Mouse (Mus musculus): ENCODE measurements around the gene Cltc.
"Not testable (repeated sequence)": the region's sequence is repeated elsewhere in the genome, so short reads cannot be mapped to it uniquely, and the experiment has no call there.

Cltc gene

DNA sequence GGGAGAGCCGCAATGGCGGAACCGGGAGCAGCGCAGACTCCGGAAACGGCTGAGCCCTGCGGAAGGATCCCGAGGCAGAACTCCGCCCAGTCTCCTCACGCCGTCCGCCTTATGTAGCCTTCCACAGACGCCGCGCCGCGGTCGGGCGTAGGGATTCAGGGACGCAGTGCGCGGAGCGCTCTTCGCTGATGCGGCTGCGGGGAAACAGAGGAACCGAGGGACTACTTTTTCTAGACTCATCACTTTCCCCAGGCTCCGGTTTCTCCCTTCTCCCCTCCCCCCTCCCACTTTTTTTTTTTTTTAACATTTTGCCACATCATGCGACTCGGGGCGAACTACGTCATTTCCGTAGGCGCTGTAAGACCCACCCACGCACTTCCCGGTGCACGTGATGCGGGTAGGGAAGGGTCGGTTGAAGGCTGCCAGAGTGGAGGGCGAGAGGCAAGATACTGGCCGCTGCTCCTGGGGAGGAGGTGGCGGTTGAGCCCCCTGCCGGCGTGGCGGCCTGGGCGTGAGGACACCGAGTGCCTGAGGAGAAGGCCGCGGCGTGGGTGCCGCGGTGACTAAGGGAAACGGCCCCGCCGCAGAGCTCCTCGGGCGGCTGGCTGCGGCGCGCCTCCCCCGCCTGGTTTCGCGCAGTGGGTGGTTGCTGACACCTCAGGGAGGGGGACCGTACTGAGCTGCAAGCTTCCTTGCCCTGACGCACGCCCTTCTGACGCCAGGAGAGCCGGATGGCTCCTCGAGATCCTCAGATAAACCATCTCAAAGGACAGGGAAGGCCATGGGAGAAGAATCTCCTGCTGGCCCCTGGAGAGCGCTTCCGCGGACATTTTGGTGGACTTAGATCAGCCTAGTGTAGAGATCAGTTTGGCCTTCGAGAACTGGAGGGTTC, at the start of gene Cltc:
Cltc (minus strand) TSS at position 86 of the 892 bp plus-strand sequence.
- in situ Hi-C loops (cut with MboI, MseI): no loop called here

GRCm38 (mm10) chr11:86807001-86807477, 49.7 kb upstream of the Cltc start:
- in situ Hi-C loops (cut with MboI, MseI): no loop called here

DNA sequence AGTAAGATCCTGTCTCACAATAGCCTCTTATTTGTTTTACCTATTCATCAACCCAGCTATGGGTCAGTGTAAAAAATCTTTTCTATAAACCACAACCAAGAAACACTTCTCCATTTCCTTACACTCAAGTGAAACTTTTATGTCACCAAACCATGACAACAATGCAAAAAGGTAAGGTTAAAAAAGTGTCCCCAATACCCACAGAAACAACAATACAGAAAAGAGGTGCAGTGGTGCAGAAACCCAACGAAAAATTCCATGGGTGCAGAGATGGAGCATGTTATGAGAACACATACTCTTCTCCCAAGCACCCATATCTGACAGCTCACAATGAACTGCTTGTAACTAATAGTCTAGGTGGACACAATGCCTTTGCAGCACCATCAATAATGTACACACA, 36.8 kb upstream of the Cltc start:
- in situ Hi-C loops (cut with MboI, MseI): no loop called here

DNA sequence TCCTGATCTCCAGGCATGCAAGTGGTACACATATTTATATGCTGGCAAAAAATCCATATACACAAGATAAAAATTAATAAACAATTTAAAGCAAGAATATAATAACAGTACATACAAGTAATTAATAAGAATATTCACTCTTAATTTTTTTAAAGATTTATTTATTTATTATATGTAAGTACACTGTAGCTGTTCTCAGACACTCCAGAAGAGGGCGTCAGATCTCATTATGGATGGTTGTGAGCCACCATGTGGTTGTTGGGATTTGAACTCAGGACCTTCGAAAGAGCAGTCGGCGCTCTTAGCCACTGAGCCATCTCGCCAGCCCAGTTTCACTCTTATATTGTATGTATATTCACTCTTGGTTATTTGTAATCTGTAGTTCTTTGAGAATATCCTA, 30.1 kb upstream of the Cltc start:
- in situ Hi-C loops (cut with MboI, MseI): not testable (repeated sequence)

- in situ Hi-C loops (cut with MboI, MseI): no loop called here
Observed at GRCm38 (mm10) chr11:86785767-86786166, 28.4 kb upstream of the Cltc start.

DNA sequence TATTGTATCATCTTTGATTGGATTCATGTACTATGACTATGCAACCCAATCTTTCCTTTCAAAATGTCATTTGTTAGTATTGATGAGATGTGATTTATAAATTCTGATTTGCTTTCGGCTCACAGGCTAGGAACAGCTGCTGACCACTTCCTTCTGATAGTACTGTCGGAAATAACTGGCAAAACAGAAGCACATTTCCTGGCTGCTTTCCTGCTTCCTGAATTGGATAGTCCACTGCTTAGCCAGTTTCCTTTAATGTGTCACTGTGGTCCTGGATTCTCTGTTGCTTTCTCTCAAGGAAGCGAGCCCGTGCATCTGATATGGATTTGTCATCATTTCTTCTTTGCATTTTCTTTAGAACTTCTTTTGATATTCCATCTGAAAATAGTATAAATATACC, 12.5 kb upstream of the Cltc start:
- in situ Hi-C loops (cut with MboI, MseI): no loop called here

DNA sequence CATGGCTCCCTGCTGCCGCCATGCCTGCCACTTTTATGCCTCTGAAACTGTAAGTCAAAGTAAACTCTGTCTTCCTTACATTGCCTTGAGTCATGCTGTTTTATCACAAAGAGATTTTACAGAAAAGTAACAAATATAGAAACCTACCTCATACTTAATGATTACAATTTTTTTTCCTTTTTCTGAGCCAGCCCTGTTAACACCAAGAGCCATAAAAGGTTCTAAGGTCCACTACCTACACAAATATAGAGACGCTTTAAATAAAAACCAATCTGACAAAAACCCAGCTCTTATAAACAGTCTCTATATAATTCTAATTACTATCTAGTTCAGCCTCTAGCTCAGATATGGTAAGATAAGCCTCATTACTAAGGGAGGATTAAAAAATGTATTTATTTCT, 7.1 kb upstream of the Cltc start:
- in situ Hi-C loops (cut with MboI, MseI): no loop called here

GRCm38 (mm10) chr11:86763127-86763526, 5.8 kb upstream of the Cltc start:
- in situ Hi-C loops (cut with MboI, MseI): not testable (repeated sequence)

- in situ Hi-C loops (cut with MboI, MseI): no loop called here
Observed at GRCm38 (mm10) chr11:86760357-86760756, 3.0 kb upstream of the Cltc start.

DNA sequence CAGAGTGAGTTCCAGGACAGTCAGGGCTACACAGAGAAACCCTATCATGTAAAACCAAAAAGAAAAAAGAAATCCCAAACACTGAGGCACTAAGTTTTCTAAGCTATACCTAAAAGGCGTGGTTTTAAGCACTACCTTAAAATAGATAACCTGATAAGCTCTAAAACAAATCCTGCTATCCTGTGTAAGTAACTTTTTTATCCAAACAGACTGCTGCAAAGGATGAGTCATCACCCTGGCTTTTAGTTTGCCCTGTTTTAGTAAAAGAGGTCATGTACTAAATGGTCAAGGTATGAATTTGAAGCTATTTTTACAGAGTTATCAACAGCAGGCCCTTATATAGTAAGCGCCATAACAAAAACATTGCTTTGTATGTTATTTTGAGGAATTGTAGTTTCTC, 2.5 kb upstream of the Cltc start:
- in situ Hi-C loops (cut with MboI, MseI): no loop called here

GRCm38 (mm10) chr11:86759226-86759625, 1.9 kb upstream of the Cltc start:
- in situ Hi-C loops (cut with MboI, MseI): no loop called here

- in situ Hi-C loops (cut with MboI, MseI): no loop called here
Observed at GRCm38 (mm10) chr11:86758559-86758958, 1.2 kb upstream of the Cltc start.

GRCm38 (mm10) chr11:86757142-86757479, 254 bp downstream of the Cltc start:
- in situ Hi-C loops (cut with MboI, MseI): no loop called here

- in situ Hi-C loops (cut with MboI, MseI): no loop called here
Observed at GRCm38 (mm10) chr11:86756156-86757141, 916 bp downstream of the Cltc start.

- in situ Hi-C loops (cut with MboI, MseI): no loop called here
Observed at GRCm38 (mm10) chr11:86752404-86752803, 5.0 kb downstream of the Cltc start.

- in situ Hi-C loops (cut with MboI, MseI): no loop called here
Observed at GRCm38 (mm10) chr11:86751010-86751409, 6.4 kb downstream of the Cltc start.

DNA sequence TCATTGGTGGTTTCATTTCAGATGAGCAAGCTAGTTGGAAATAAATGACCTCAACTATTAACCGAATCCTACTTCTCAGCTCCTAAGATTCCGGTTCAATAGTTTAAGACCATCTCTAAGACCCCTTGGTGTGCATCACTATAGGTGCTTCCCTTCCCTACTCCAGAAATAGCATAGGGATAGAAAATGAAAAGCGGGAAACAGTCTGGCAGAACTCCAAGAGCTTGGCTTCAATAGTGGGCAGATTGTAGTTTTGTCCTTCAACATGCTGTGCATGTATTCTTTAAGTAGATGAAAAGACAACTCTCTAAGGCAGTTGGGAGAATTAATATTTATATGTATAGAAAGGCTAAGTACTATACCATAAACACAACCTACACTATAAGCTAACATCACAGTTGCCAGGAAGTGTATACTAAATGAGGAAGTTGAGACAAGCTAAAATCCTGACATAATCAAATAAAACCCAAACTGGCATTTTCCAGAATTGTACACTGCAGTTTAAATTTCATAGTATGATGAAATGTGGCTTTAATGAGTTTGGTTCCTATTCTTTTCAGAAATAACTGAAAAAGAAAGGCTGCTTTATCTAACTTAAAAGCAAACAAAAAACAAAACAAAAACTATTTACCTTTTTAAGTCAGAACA, 7.5 kb downstream of the Cltc start:
- in situ Hi-C loops (cut with MboI, MseI): no loop called here

- in situ Hi-C loops (cut with MboI, MseI): no loop called here
Observed at GRCm38 (mm10) chr11:86745634-86746404, 11.5 kb downstream of the Cltc start.

- in situ Hi-C loops (cut with MboI, MseI): no loop called here
Observed at GRCm38 (mm10) chr11:86742605-86743004, 14.8 kb downstream of the Cltc start.

GRCm38 (mm10) chr11:86741505-86741904, 15.9 kb downstream of the Cltc start:
- in situ Hi-C loops (cut with MboI, MseI): no loop called here

DNA sequence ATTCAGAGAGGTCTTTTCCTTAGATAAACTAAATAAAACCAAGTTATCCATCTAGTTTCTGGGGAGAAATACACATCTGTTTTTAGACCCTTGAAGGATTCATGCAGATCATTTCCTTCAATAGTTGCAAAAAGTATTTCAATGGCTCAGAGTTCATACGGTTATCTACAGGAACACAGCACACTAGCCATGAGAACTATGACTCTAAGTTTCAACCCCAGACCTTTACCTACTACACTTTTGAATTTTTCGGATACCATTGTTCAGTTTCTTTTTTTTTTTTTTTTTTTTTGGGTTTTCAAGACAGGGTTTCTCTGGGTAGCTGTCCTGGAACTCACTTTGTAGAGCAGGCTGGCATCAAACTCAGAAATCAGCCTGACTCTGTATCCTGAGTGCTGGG, 17.9 kb downstream of the Cltc start:
- in situ Hi-C loops (cut with MboI, MseI): no loop called here
